Mouse (Mus musculus): ENCODE measurements around the gene Snrpc. TPM values are rescaled to one million over a fixed set of nuclear protein-coding genes. Genes with fewer than 3 reads are reported as not detected.

Gene Snrpc
- total and polyA plus RNA-seq, 3 experiments: 154 to 194 (median 171) TPM

DNA sequence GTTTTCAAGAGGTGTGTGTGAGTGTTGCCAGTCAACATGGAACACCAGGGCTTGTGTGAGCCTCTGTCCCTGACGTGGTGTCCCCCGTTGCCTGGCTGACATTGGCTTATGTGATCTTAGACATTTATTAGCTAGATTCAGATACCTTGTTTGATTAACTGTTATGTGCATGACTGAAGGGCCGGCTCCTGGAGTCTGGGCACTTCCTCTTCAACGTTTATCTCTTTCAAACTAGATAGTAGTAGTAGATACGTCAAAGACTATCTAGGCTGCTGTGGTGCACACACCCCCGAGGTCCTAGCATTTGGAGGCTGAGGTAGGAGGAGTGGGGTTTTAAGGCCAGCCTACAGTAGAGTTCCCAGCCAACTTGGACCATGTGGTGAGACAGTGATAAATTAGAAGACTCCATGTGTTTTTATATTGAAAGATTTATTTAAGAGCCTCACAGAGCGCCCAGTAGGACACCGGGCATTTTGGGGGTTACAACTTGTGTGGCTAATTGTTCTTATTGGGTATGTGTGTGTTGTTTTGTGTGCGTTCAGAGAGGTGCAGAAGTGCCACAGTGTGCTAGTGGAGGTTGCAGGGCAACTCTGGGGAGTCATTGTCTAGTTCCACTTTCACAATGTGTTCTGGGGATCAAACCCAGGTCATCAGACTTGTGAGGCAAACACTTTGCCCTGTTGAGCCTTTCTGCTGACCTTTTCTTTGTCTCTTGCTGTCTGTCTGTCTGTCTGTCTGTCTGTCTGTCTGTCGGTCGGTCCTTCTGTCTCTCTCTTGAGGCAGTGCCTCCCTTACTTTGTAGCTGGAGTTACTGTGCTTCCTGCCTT, 19.9 kb downstream of the Snrpc start:
- no peaks in the 10 kb centered on the region for H3K9me3 ChIP-seq (replicated peaks; ENCODE audit: low read length)
- DNase-seq (ENCODE audit: extremely low read depth): peak; percentile 9
- H3K9ac ChIP-seq (ENCODE audit: insufficient read depth, low read depth): peak overlapping the region; percentile 82
- peak overlapping the region; percentile 81 to 99 (median 90) for H3K4me3 ChIP-seq (replicated peaks in 1 of 3; ENCODE audit: low read depth in 2 of 3, low read length in 2 of 3, poor library complexity in 1 of 3)
- peaks cover 5 to 26% of the 10 kb centered on the region in 2 experiments for H3K4me1 ChIP-seq (ENCODE audit: control insufficient read depth in 1 of 2, insufficient read depth in 2 of 2)
- H3K4me2 ChIP-seq (ENCODE audit: insufficient read depth, low read depth, poor library complexity, severe bottlenecking): peak overlapping the region; percentile 57
- in situ Hi-C loops (cut with MboI; ENCODE audit: low pct_ligation_motif_present, low pct_unique_long_range_greater_than_20kb, low sequenced_read_pairs) (no loop called here), dilution Hi-C loops (cut with MboI; ENCODE audit: extremely low pct_ligation_motif_present, extremely low pct_unique_long_range_greater_than_20kb, low sequenced_read_pairs) (no loop called here)
- H3K36me3 ChIP-seq (replicated peaks in 1 of 2; ENCODE audit: control insufficient read depth in 1 of 2, insufficient read depth in 1 of 2, low read length in 1 of 2): peaks cover 8 to 34% of the 10 kb centered on the region in 2 experiments
- no peak for TF ChIP-seq ZKSCAN1 (IDR thresholded peaks at IDR 0.05; ENCODE audit: borderline replicate concordance, low read depth, low read length)
- no peak for TF ChIP-seq NRF1 (IDR thresholded peaks at IDR 0.05; ENCODE audit: low read depth, low read length)
- no peak for TF ChIP-seq SMC3 (IDR thresholded peaks at IDR 0.05; ENCODE audit: low read depth, low read length)
- no peak for TF ChIP-seq MAZ (IDR thresholded peaks at IDR 0.05; ENCODE audit: low read depth, low read length)
- TF ChIP-seq ZC3H11A (IDR thresholded peaks at IDR 0.05; ENCODE audit: low read depth, low read length): no peak
- no peak for TF ChIP-seq CHD2 (IDR thresholded peaks at IDR 0.05; ENCODE audit: low read length)
- no peak overlapping the region for H3K27ac ChIP-seq (ENCODE audit: insufficient read depth, low read depth)
- H3K79me2 ChIP-seq (replicated peaks; ENCODE audit: control insufficient read depth, extremely low read depth, insufficient read depth, poor library complexity, severe bottlenecking): 0 out of 2 replicates have a peak, but pooled peaks cover 12% of the 10 kb centered on the region
- no peaks in the 10 kb centered on the region for H3K27me3 ChIP-seq (replicated peaks)

DNA sequence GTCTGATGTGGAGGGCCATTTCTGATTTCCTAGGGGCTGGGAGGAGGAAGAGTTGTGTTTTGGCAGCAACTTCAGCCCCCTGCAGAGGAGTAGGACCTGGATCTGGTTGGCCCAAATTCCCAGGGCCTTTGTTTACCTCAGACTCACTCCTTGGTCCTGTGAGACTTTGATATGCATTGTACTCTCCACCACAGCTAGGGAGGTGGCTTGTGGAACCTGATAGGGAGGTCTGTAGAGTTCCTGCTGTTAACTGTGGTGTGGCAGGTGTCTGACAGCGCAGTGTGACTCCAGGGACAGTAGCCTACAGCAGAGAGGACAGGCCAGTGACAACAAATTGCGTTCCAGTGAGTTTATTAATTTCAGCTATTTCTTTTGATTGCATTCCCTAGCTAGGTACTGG, 21.2 kb downstream of the Snrpc start:
- Histone ChIP-seq H3K4me3 (replicated peaks in 1 of 3; ENCODE audit: low read depth in 2 of 3, low read length in 2 of 3, poor library complexity in 1 of 3) (no peak overlapping the region), H3K4me2 (ENCODE audit: insufficient read depth, low read depth, poor library complexity, severe bottlenecking) (no peak overlapping the region), H3K9ac (ENCODE audit: insufficient read depth, low read depth) (no peak overlapping the region), H3K27me3 (replicated peaks) (no peaks in the 10 kb centered on the region), H3K79me2 (replicated peaks; ENCODE audit: control insufficient read depth, extremely low read depth, insufficient read depth, poor library complexity, severe bottlenecking) (0 out of 2 replicates have a peak, but pooled peaks cover 12% of the 10 kb centered on the region), H3K36me3 (replicated peaks in 1 of 2; ENCODE audit: control insufficient read depth in 1 of 2, insufficient read depth in 1 of 2, low read length in 1 of 2) (peaks cover 2 to 30% of the 10 kb centered on the region in 2 experiments), H3K9me3 (replicated peaks; ENCODE audit: low read length) (no peaks in the 10 kb centered on the region), H3K27ac (ENCODE audit: insufficient read depth, low read depth) (no peak overlapping the region), H3K4me1 (ENCODE audit: control insufficient read depth in 1 of 2, insufficient read depth in 2 of 2) (peaks cover 5 to 26% of the 10 kb centered on the region in 2 experiments)
- dilution Hi-C loops (cut with MboI; ENCODE audit: extremely low pct_ligation_motif_present, extremely low pct_unique_long_range_greater_than_20kb, low sequenced_read_pairs) (no loop called here), in situ Hi-C loops (cut with MboI; ENCODE audit: low pct_ligation_motif_present, low pct_unique_long_range_greater_than_20kb, low sequenced_read_pairs) (no loop called here)
- TF ChIP-seq PAX5 (IDR thresholded peaks at IDR 0.05; ENCODE audit: low read length): no peak
- no peak for TF ChIP-seq HCFC1 (IDR thresholded peaks at IDR 0.05; ENCODE audit: low read depth, low read length)
- no peak for TF ChIP-seq UBTF (IDR thresholded peaks at IDR 0.05; ENCODE audit: low read depth, low read length)
- TF ChIP-seq CTCF (conservative IDR thresholded peaks at IDR 0.05 in 1 of 2, IDR thresholded peaks at IDR 0.05 in 1 of 2; ENCODE audit: low read depth in 2 of 2, low read length in 2 of 2): no peak
- no peak for TF ChIP-seq SMC3 (IDR thresholded peaks at IDR 0.05; ENCODE audit: low read depth, low read length)
- no peak for TF ChIP-seq RAD21 (IDR thresholded peaks at IDR 0.05; ENCODE audit: low read depth, low read length)
- no peak for TF ChIP-seq USF2 (conservative IDR thresholded peaks at IDR 0.05; ENCODE audit: low read depth, low read length)
- no peak for TF ChIP-seq NELFE (IDR thresholded peaks at IDR 0.05; ENCODE audit: low read depth, low read length)
- TF ChIP-seq ZC3H11A (IDR thresholded peaks at IDR 0.05; ENCODE audit: low read depth, low read length): no peak
- TF ChIP-seq MAFK (IDR thresholded peaks at IDR 0.05; ENCODE audit: insufficient replicate concordance, low read length): no peak
- TF ChIP-seq TBP (conservative IDR thresholded peaks at IDR 0.05; ENCODE audit: low read depth, low read length): no peak
- TF ChIP-seq POLR2AphosphoS2 (IDR thresholded peaks at IDR 0.05; ENCODE audit: low read depth, low read length): no peak
- no peak for TF ChIP-seq SIN3A (IDR thresholded peaks at IDR 0.05; ENCODE audit: low read length)
- TF ChIP-seq ELF1 (IDR thresholded peaks at IDR 0.05; ENCODE audit: low read depth, low read length): no peak
- no peak for TF ChIP-seq NRF1 (IDR thresholded peaks at IDR 0.05; ENCODE audit: low read depth, low read length)
- DNase-seq (ENCODE audit: extremely low read depth): no peak

All from CH12.LX (cell line).